Mouse (Mus musculus): ENCODE data around the gene Necap2. TPM values are rescaled to one million over a fixed set of nuclear protein-coding genes. Genes with fewer than 3 reads are reported as not detected.

Gene Necap2
- polyA plus RNA-seq, 1 experiment from 2014 or later: 51.2 TPM

DNA sequence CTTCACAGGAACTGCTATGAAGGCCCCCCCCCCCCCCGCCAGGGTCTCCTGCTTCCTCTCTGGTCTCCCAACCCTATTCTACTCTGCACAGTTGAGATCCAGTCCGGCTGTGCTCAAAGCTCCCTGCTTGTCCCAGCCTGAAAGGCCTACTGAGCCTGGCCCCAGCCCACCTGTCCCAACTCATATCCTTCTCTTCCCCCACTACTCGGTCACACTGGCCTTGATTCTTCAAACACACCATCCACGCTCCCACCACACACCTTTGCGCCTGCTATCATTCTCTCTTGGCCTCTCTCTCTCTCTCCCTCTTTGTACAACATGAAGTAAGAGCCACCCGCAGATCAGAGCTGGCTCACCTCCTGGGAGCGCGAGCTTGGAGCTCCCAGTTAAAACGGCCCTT lies 19.3 kb downstream of the Necap2 start:
- no peak overlapping the region for H3K9ac ChIP-seq (ENCODE audit: low read length)
- ATAC-seq (replicated peaks; ENCODE audit: low FRiP score): no peak

DNA sequence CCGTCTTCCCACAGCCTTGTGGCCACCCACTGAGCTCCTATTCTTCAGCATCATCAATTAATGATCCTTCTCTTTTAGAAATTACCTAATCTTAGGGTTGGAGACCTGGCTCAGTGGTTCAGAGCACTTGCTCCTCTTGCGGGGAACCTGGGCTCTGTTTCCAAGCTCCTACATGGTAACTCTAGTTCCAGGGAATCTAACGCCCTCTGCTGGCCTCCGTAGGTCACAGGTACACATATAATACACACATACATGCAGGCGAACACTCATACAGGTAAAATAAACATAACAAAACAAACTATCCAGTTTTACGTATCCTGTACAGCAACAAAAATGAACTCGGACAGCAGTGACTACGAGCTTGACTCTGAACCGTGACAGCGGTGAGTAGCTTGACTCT lies 21.2 kb downstream of the Necap2 start:
- Histone ChIP-seq H3K36me3 (ENCODE audit: control insufficient read depth, insufficient read depth, low read length) (no peaks in the 10 kb centered on the region), H3K4me1 (replicated peaks; ENCODE audit: control insufficient read depth, insufficient read depth, low read length) (peaks cover 28% of the 10 kb centered on the region), H3K27ac (ENCODE audit: low read depth, low read length) (no peak overlapping the region), H3K9me3 (ENCODE audit: control insufficient read depth, low read length) (no peaks in the 10 kb centered on the region), H3K9ac (ENCODE audit: low read length) (no peak overlapping the region), H3K27me3 (ENCODE audit: control insufficient read depth, insufficient read depth, low read length) (no peaks in the 10 kb centered on the region), H3K4me3 (ENCODE audit: low read depth, low read length) (no peak overlapping the region), H3K4me2 (ENCODE audit: low read depth, low read length, severe bottlenecking) (no peak overlapping the region)
- WGBS: 89% methylated on average over 10 of the region's 10 CpGs
- DNase-seq (ENCODE audit: low spot score) (no peak), ATAC-seq (replicated peaks; ENCODE audit: low FRiP score) (no peak)

More for the DNA sequence above, 19.3 kb downstream of the Necap2 start:
- H3K36me3 ChIP-seq (ENCODE audit: control insufficient read depth, insufficient read depth, low read length): no peaks in the 10 kb centered on the region
- WGBS: 83% methylated on average over 9 of the region's 9 CpGs
- DNase-seq (ENCODE audit: low spot score): peak; percentile 51
- H3K27ac ChIP-seq (ENCODE audit: low read depth, low read length): no peak overlapping the region
- H3K9me3 ChIP-seq (ENCODE audit: control insufficient read depth, low read length): no peaks in the 10 kb centered on the region
- H3K4me2 ChIP-seq (ENCODE audit: low read depth, low read length, severe bottlenecking): no peak overlapping the region
- no peaks in the 10 kb centered on the region for H3K27me3 ChIP-seq (ENCODE audit: control insufficient read depth, insufficient read depth, low read length)
- H3K4me3 ChIP-seq (ENCODE audit: low read depth, low read length): no peak overlapping the region
- peaks cover 9% of the 10 kb centered on the region for H3K4me1 ChIP-seq (replicated peaks; ENCODE audit: control insufficient read depth, insufficient read depth, low read length)

DNA sequence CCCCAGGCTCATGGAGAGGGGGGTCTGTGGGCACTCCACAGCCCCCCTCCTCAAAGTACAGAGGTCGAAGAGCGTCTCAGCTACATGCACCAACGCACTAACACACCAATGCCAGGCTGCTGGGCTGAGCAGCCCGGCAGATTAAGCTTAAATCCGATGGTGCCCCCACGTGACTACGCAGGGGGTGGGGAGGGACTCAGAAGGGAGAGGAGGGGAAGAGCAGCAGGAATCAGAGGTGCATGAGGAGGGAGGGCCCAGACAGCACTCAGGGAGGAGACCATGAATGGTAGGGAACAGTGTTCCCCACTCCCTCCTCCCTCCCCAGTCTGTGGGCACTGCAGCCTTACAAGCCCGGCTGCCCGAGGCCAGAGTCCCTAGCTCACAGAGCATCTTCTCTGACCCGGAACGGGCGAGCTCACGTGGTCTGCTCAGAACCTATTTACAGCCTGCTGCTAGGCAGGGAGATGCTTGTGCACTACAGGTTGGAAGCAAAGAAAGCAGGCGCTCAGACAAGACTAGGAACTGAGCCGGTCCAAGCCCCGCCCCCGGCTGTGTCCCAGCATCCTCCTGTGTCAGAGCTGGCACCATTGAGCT lies 24.5 kb downstream of the Necap2 start:
- Histone ChIP-seq H3K9ac (ENCODE audit: low read length) (peak overlapping the region; percentile 47), H3K27me3 (ENCODE audit: control insufficient read depth, insufficient read depth, low read length) (no peaks in the 10 kb centered on the region), H3K4me1 (replicated peaks; ENCODE audit: control insufficient read depth, insufficient read depth, low read length) (peaks cover 47% of the 10 kb centered on the region), H3K4me2 (ENCODE audit: low read depth, low read length, severe bottlenecking) (peak overlapping the region; percentile 33), H3K4me3 (ENCODE audit: low read depth, low read length) (0 out of 2 replicates have a peak overlapping the region, but pooled peaks have one; percentile 0), H3K27ac (ENCODE audit: low read depth, low read length) (peak overlapping the region; percentile 79), H3K9me3 (ENCODE audit: control insufficient read depth, low read length) (no peaks in the 10 kb centered on the region), H3K36me3 (ENCODE audit: control insufficient read depth, insufficient read depth, low read length) (no peaks in the 10 kb centered on the region)
- peak; percentile 77 for DNase-seq (ENCODE audit: low spot score)
- WGBS: 6% methylated on average over 17 of the region's 17 CpGs
- peak; percentile 63 for ATAC-seq (replicated peaks; ENCODE audit: low FRiP score)

DNA sequence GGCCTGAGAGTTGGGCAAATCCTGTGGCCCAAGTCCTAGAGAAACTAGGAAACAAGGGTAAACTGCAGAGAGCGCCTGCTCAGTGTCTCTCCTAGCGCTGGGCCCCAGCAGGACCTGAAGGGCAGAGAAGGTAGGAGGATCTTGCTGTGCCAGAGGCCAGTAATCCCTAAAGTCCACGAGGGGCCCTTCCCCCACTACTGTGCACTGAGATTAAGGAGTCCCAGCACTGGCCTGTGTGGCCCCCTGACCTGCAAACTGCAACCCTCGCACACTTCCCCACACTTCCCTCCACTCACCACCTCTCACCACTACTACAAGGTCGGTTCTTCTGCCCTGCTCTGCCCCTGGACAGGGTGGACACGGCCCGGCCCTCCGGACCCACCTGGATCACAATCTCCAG lies 25.0 kb downstream of the Necap2 start:
- Histone ChIP-seq H3K4me1 (replicated peaks; ENCODE audit: control insufficient read depth, insufficient read depth, low read length) (peaks cover 52% of the 10 kb centered on the region), H3K27me3 (ENCODE audit: control insufficient read depth, insufficient read depth, low read length) (no peaks in the 10 kb centered on the region), H3K4me3 (ENCODE audit: low read depth, low read length) (peak overlapping the region; percentile 10; the same call in 1 of the 2 replicates), H3K9me3 (ENCODE audit: control insufficient read depth, low read length) (no peaks in the 10 kb centered on the region), H3K27ac (ENCODE audit: low read depth, low read length) (peak overlapping the region; percentile 79), H3K9ac (ENCODE audit: low read length) (peak overlapping the region; percentile 47), H3K36me3 (ENCODE audit: control insufficient read depth, insufficient read depth, low read length) (no peaks in the 10 kb centered on the region), H3K4me2 (ENCODE audit: low read depth, low read length, severe bottlenecking) (peak overlapping the region; percentile 33; the same call in 1 of the 2 replicates)
- 19% methylated on average over 8 of the region's 8 CpGs for WGBS
- DNase-seq (ENCODE audit: low spot score) (no peak), ATAC-seq (replicated peaks; ENCODE audit: low FRiP score) (no peak)

DNA sequence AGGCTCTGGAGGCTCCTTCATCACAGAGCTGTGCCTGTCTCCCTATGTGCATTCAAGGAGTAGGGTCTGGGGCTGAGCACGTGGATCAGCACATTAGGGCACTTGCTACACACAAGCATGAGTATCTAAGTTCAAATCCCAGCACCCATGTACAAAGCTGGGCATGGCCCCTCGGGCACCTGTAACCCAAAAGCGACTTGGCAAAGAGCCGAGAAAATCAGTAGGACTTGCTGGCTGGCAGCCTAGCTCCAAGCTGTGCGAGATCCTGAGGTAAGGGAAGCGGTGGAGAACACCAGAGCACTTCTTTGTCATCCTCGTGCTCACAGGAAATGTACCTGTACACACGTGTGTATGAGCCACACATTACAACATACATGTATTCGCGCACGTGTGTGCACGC lies 25.7 kb downstream of the Necap2 start:
- no peaks in the 10 kb centered on the region for H3K36me3 ChIP-seq (ENCODE audit: control insufficient read depth, insufficient read depth, low read length)
- ATAC-seq (replicated peaks; ENCODE audit: low FRiP score): no peak
- H3K27me3 ChIP-seq (ENCODE audit: control insufficient read depth, insufficient read depth, low read length): no peaks in the 10 kb centered on the region
- H3K4me2 ChIP-seq (ENCODE audit: low read depth, low read length, severe bottlenecking): peak overlapping the region; percentile 0; the same call in 1 of the 2 replicates
- peak overlapping the region; percentile 79 for H3K27ac ChIP-seq (ENCODE audit: low read depth, low read length)
- no peak for DNase-seq (ENCODE audit: low spot score)
- H3K9me3 ChIP-seq (ENCODE audit: control insufficient read depth, low read length): no peaks in the 10 kb centered on the region
- WGBS: 80% methylated on average over 12 of the region's 12 CpGs
- H3K9ac ChIP-seq (ENCODE audit: low read length): peak overlapping the region; percentile 47; the same call in 1 of the 2 replicates
- H3K4me3 ChIP-seq (ENCODE audit: low read depth, low read length): no peak overlapping the region
- peaks cover 52% of the 10 kb centered on the region for H3K4me1 ChIP-seq (replicated peaks; ENCODE audit: control insufficient read depth, insufficient read depth, low read length)

DNA sequence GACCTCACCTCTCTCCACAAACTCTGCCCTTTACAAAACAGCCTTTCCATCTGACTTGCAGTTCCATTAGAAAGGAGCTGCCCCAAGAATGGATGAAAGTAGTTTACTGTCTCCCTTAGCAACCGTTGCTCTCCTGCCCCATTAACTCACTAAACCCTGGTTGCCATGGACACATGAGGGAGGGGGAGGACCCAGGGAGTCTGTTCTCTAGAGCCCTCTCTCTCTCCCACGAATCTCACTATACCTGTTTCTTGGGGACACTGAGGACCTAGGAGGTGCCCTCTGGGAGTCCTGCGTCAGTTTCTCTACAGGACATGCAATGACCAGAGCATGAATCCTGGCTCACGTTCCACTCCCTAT lies 28.7 kb downstream of the Necap2 start:
- Histone ChIP-seq H3K9ac (ENCODE audit: low read length) (peak overlapping the region; percentile 39), H3K4me1 (replicated peaks; ENCODE audit: control insufficient read depth, insufficient read depth, low read length) (peaks cover 54% of the 10 kb centered on the region), H3K4me3 (ENCODE audit: low read depth, low read length) (no peak overlapping the region; the same call in 1 of the 2 replicates), H3K36me3 (ENCODE audit: control insufficient read depth, insufficient read depth, low read length) (no peaks in the 10 kb centered on the region), H3K9me3 (ENCODE audit: control insufficient read depth, low read length) (no peaks in the 10 kb centered on the region), H3K27ac (ENCODE audit: low read depth, low read length) (peak overlapping the region; percentile 97), H3K27me3 (ENCODE audit: control insufficient read depth, insufficient read depth, low read length) (no peaks in the 10 kb centered on the region), H3K4me2 (ENCODE audit: low read depth, low read length, severe bottlenecking) (peak overlapping the region; percentile 40)
- DNase-seq (ENCODE audit: low spot score) (peak; percentile 86), ATAC-seq (replicated peaks; ENCODE audit: low FRiP score) (peak; percentile 68)
- WGBS: 18% methylated on average over 4 of the region's 4 CpGs

DNA sequence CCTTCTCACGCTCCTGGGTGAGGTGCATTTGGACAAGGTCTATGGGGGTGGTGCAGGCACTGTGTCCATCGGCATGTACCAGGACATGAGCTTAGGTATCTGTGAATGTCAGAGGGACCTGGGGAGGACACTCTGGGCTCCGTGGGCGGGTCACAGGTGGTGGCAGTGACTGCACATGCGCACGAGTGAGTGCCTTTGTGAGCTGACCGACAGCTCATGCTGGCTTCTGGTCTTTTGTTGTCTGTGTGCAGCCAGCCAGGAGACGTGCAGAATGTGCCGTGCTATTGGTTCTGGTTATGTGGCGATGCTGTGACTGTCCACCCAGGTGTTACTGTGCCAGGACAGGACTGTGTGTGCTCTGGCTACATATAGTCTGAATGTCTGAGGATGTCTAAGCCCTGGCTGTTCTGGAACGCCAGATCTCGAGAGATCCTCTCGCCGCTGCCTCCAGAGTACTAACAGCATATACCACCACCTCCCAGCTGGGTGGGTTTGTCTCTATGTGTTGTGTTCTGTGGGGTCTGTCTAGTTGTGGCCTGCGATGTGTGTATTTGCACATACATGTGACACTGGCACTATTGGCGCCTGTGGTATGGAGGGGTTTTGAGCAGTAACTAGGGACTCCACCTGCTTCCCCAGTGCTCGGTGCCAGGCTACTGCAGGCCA lies 29.2 kb downstream of the Necap2 start:
- 37% methylated on average over 17 of the region's 17 CpGs for WGBS
- H3K36me3 ChIP-seq (ENCODE audit: control insufficient read depth, insufficient read depth, low read length): no peaks in the 10 kb centered on the region
- ATAC-seq (replicated peaks; ENCODE audit: low FRiP score) (peak; percentile 19), DNase-seq (ENCODE audit: low spot score) (no peak)
- H3K9me3 ChIP-seq (ENCODE audit: control insufficient read depth, low read length): no peaks in the 10 kb centered on the region
- H3K4me1 ChIP-seq (replicated peaks; ENCODE audit: control insufficient read depth, insufficient read depth, low read length): peaks cover 50% of the 10 kb centered on the region
- H3K4me2 ChIP-seq (ENCODE audit: low read depth, low read length, severe bottlenecking): peak overlapping the region; percentile 40
- H3K27ac ChIP-seq (ENCODE audit: low read depth, low read length): peak overlapping the region; percentile 97
- H3K4me3 ChIP-seq (ENCODE audit: low read depth, low read length): no peak overlapping the region; the same call in 1 of the 2 replicates
- H3K9ac ChIP-seq (ENCODE audit: low read length): peak overlapping the region; percentile 39
- no peaks in the 10 kb centered on the region for H3K27me3 ChIP-seq (ENCODE audit: control insufficient read depth, insufficient read depth, low read length)

DNA sequence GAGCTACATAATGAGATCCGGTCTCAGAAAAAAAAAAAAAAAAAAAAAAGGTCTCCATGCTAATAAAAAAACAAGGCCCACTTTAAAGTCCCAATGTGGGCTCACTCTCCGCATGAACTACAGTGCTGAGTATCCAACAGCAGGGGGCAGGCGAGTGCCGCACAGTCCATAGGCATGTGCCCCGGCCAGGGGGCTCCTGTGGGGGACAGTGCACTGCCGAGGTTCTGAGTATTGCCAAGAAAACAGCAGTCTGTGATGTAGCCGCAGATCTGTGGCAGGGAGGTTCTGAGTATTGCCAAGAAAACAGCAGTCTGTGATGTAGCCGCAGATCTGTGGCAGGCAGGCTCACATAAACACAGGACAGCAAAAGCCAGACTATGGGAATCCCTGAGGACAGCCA lies 33.3 kb downstream of the Necap2 start:
- Histone ChIP-seq H3K4me2 (ENCODE audit: low read depth, low read length, severe bottlenecking) (no peak overlapping the region), H3K9ac (ENCODE audit: low read length) (no peak overlapping the region), H3K36me3 (ENCODE audit: control insufficient read depth, insufficient read depth, low read length) (no peaks in the 10 kb centered on the region; the same call in 1 of the 2 replicates), H3K27ac (ENCODE audit: low read depth, low read length) (no peak overlapping the region), H3K27me3 (ENCODE audit: control insufficient read depth, insufficient read depth, low read length) (no peaks in the 10 kb centered on the region), H3K4me3 (ENCODE audit: low read depth, low read length) (no peak overlapping the region), H3K4me1 (replicated peaks; ENCODE audit: control insufficient read depth, insufficient read depth, low read length) (peaks cover 18% of the 10 kb centered on the region), H3K9me3 (ENCODE audit: control insufficient read depth, low read length) (no peaks in the 10 kb centered on the region)
- WGBS: 26% methylated on average over 8 of the region's 8 CpGs
- DNase-seq (ENCODE audit: low spot score) (peak; percentile 87), ATAC-seq (replicated peaks; ENCODE audit: low FRiP score) (peak; percentile 51)

Measured in forebrain, embryonic 11.5 days (tissue).